Comparison of ENCODE assay signal across 29 mouse cellular contexts in genomic region chr7:70891700-70892099, GRCm38 (mm10).
DNase-seq lines count a peak whose midpoint lies in the region; ATAC-seq and TF ChIP-seq lines count a peak whose summit lies in the region.
"Had no signal": no experiment of that assay in that cellular context is flagged by ENCODE, and none has a peak within 500 bp of the region (broad histone marks: within the 10 kb centered on the region; RNA-seq: fewer than 3 reads in every experiment).

No protein-coding gene starts in this region.

- DNase-seq in lung, embryonic 14.5 days: peak; percentile 17
- no peak for DNase-seq in lung, postnatal 14 days
- peak; percentile 26 for DNase-seq in NIH3T3 (ENCODE audit: low read depth)
- DNase-seq in fat pad, adult 2 months (ENCODE audit: extremely low read depth, low read depth, low spot score): peak; percentile 30
- no peak for DNase-seq in heart, adult 18-20 months
- DNase-seq in hindbrain, postnatal 0 days (ENCODE audit: low spot score): no peak
- DNase-seq: adrenal gland, postnatal 10 days; adrenal gland, postnatal 36 days; B cell, adult 2 months; cerebellum, adult 18-20 months; cerebellum, adult 9-10 months; cerebellum, postnatal 14 days; gastrocnemius, postnatal 10 days; gastrocnemius, postnatal 36 days; heart, adult 11 months; heart, postnatal 10 days; heart, postnatal 36 days had no signal

- H3K9me3 ChIP-seq in lung, embryonic 14.5 days (ENCODE audit: low read depth, low read length): no peaks in the 10 kb centered on the region
- no peaks in the 10 kb centered on the region for H3K9me3 ChIP-seq in hindbrain, postnatal 0 days (ENCODE audit: low read length)
- H3K9me3 ChIP-seq: embryonic facial prominence, embryonic 12.5 days; forebrain, embryonic 10.5 days; forebrain, embryonic 13.5 days; heart, embryonic 12.5 days; heart, embryonic 15.5 days; hindbrain, embryonic 10.5 days; hindbrain, embryonic 13.5 days had no signal

- WGBS in lung, embryonic 14.5 days: 74% methylated on average over 2 of the region's 2 CpGs
- WGBS in hindbrain, postnatal 0 days: 90% methylated on average over 2 of the region's 2 CpGs

- no peak overlapping the region for H3K27ac ChIP-seq in lung, embryonic 14.5 days (ENCODE audit: low read depth)
- H3K27ac ChIP-seq in hindbrain, postnatal 0 days: no peak overlapping the region
- H3K27ac ChIP-seq: embryonic facial prominence, embryonic 12.5 days; forebrain, embryonic 10.5 days; forebrain, embryonic 13.5 days; heart, embryonic 15.5 days; hindbrain, embryonic 10.5 days; hindbrain, embryonic 13.5 days had no signal

- no peak overlapping the region for H3K4me2 ChIP-seq in lung, embryonic 14.5 days
- H3K4me2 ChIP-seq in hindbrain, postnatal 0 days (ENCODE audit: low read depth, low read length): no peak overlapping the region
- H3K4me2 ChIP-seq: embryonic facial prominence, embryonic 12.5 days; forebrain, embryonic 13.5 days; heart, embryonic 12.5 days; heart, embryonic 15.5 days; hindbrain, embryonic 13.5 days had no signal

- no peak for TF ChIP-seq CTCF in lung, embryonic 14.5 days (IDR thresholded peaks at IDR 0.05; ENCODE audit: low read depth)
- TF ChIP-seq CTCF in hindbrain, postnatal 0 days (IDR thresholded peaks at IDR 0.05; ENCODE audit: low read depth): no peak

- no peaks in the 10 kb centered on the region for H3K4me1 ChIP-seq in lung, embryonic 14.5 days (ENCODE audit: insufficient read depth)
- no peaks in the 10 kb centered on the region for H3K4me1 ChIP-seq in hindbrain, postnatal 0 days (ENCODE audit: insufficient read depth, low read length)
- H3K4me1 ChIP-seq: embryonic facial prominence, embryonic 12.5 days; forebrain, embryonic 10.5 days; forebrain, embryonic 13.5 days; heart, embryonic 12.5 days; heart, embryonic 15.5 days; hindbrain, embryonic 10.5 days; hindbrain, embryonic 13.5 days had no signal

- no peak overlapping the region for H3K4me3 ChIP-seq in lung, embryonic 14.5 days (ENCODE audit: low read depth, low read length)
- no peak overlapping the region for H3K4me3 ChIP-seq in hindbrain, postnatal 0 days (ENCODE audit: low read length)
- H3K4me3 ChIP-seq: embryonic facial prominence, embryonic 12.5 days; erythroblast, embryonic 14.5 days; forebrain, embryonic 10.5 days; forebrain, embryonic 13.5 days; heart, embryonic 12.5 days; heart, embryonic 15.5 days; hindbrain, embryonic 10.5 days; hindbrain, embryonic 13.5 days had no signal

- no peak overlapping the region for H3K9ac ChIP-seq in lung, embryonic 14.5 days
- no peak overlapping the region for H3K9ac ChIP-seq in hindbrain, postnatal 0 days (replicated peaks; ENCODE audit: low read length)
- H3K9ac ChIP-seq: embryonic facial prominence, embryonic 12.5 days; forebrain, embryonic 13.5 days; heart, embryonic 12.5 days; heart, embryonic 15.5 days; hindbrain, embryonic 13.5 days had no signal

- no peaks in the 10 kb centered on the region for H3K27me3 ChIP-seq in lung, embryonic 14.5 days (ENCODE audit: insufficient read depth, low read length)
- no peaks in the 10 kb centered on the region for H3K27me3 ChIP-seq in hindbrain, postnatal 0 days (ENCODE audit: insufficient read depth, low read length)
- H3K27me3 ChIP-seq: embryonic facial prominence, embryonic 12.5 days; forebrain, embryonic 13.5 days; heart, embryonic 12.5 days; heart, embryonic 15.5 days; hindbrain, embryonic 13.5 days had no signal

- no peak for ATAC-seq in lung, embryonic 14.5 days (ENCODE audit: insufficient read depth)
- no peak for ATAC-seq in hindbrain, postnatal 0 days
- ATAC-seq: forebrain, embryonic 13.5 days; forebrain, embryonic 16.5 days; hindbrain, embryonic 16.5 days; inflammation-experienced regulatory T-cells, adult 6 months; intestine, embryonic 16.5 days had no signal

- H3K36me3 ChIP-seq in lung, embryonic 14.5 days (ENCODE audit: insufficient read depth): no peaks in the 10 kb centered on the region
- H3K36me3 ChIP-seq in hindbrain, postnatal 0 days (ENCODE audit: insufficient read depth, low read length): no peaks in the 10 kb centered on the region
- H3K36me3 ChIP-seq: embryonic facial prominence, embryonic 12.5 days; forebrain, embryonic 10.5 days; heart, embryonic 12.5 days; heart, embryonic 15.5 days; hindbrain, embryonic 10.5 days; hindbrain, embryonic 13.5 days had no signal

Comparison
In these comparisons a context has a peak if more than half of its experiments do, and no peak if none do; other contexts are left out.
1. DNase-seq: peak in lung, embryonic 14.5 days (single experiment), NIH3T3 (single experiment) and fat pad, adult 2 months (single experiment); none in lung, postnatal 14 days (single experiment), heart, adult 18-20 months (0 of 2) and hindbrain, postnatal 0 days (single experiment).